Mouse (Mus musculus) megakaryocyte, adult 5-6 weeks (primary cell): ENCODE measurements at regions not wholly inside any gene's neighbourhood (a gene's known extent, or its start where the extent isn't known, plus 50 kb on each side); places are given as distances from the start of the nearest gene placed in this dataset.

Source experiments
- ATAC-seq: 2 replicates; pipeline ENCODE4 v1.8.0; 2016; ENCODE audit warnings: mild to moderate bottlenecking, inconsistent platforms; ENCODE audit not compliant: poor library complexity, severe bottlenecking

DNA sequence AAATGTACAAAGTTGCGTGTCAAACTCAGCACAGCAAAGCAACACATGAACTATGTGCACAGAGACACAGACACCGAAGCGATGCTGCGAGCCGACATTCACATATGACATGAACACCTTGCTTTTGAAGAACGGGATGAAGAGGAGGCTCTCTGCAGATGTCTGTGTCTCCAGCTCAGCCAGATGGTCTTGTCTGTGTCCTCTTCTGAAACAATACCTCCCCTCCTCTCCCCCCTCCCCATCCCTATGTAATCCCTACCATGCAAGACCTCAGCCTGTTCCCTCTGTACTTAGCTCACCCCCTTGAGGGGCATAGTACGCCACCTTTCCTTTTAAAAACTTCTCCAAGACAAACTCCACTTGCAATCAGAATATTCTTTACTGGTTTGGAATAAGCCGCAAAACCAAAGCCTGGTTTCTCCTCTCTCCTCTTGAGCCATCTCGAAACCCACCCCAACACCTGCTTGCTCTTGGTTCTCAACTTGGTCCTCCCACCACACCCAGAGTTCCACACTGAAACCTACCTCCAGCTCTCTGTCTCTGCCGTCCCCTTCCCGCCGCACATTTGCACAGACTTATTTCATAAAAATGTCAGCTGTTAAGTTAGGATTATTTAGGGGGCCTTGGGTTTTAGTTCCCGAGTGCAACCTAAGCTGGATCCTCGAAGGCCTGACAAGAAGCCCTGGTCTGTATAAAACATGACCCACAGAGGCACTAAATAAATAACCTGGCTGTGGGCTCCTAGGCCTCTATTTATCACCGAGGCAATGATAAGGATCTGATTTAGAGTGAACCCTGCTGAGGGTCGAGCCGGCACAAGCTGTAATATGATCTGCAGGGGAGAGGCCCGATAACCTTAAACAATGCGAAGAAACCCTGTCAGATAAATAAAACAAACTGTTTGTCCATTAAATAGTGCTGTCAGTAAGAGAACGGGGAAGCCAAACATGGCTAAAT lies 327.1 kb upstream of the Sall1 start:
- ATAC-seq, result no peak

DNA sequence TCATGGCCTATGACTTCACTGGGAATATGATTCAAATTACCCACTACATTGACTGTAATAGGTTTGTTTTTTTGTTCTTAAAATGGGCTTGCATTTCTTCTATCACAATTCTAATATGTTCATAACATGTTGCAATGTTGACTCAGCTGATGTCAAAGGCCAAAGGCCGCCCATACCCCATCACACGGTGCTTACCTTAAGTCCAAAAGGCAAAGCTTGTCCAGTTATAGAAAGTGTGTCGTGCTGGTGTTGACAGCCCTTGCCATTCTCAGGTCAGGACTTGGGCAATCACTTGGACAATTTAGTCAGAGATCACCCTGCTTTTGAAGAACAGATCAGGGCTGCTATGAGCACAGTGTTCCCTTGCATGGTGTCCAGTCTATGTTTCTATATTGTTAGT lies 321.5 kb upstream of the Sall1 start:
- no peak for ATAC-seq

DNA sequence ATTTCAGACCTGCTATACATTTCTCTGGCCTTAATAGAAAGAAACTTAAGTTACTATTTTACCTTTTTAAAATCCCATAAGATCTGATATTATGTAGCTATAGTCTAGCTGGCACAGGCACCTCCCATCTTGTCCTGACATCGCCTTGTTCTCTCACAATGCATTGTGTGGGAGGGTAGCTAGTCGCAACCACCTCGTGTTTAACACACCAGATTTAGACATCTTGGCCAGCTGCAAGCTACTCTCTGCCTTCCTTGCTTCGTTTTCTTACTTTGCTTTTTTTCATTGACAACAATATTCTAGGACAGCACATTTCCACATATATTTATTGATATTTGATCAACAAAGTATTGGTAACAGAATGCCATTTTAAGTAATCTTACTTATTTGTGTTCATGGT lies 314.4 kb upstream of the Sall1 start:
- no peak for ATAC-seq

DNA sequence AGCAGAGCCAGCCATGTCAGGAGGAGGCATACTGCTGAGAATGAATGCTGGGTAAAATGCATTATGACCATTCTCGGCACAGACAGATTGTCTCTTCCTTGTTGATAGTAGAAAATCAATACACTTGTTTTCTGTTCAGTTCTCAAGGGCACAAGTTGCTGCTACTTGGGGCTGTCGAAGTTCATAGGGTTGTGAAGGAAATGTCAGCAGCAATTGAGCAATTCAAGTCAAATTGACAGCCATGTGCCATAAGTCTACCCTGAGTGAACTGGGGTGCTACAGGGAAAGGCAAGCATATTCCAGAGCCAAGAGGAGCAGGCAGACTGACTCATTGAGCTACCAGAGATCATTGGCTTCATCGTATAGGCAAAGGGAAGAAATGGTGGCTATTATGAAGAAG lies 301.6 kb upstream of the Sall1 start:
- ATAC-seq, result no peak

DNA sequence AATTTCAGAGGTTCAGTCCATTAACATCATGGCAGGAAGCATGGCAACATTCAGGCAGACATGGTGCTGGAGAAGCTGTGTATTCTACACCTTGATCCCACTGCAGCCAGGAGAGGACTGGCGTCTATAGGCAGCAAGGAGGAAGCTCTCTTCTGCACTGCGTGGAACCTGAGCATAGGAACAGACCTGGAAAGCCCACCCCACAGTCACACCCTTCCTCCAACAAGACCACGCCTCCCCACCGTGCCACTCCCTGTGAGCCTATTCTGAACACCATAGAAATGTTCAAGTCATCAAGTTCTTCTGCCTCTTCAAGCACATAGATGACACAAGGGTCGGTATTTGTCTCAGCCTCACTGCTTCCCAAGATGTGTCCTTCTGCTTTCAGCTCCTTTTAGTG lies 297.7 kb upstream of the Sall1 start:
- no peak for ATAC-seq

DNA sequence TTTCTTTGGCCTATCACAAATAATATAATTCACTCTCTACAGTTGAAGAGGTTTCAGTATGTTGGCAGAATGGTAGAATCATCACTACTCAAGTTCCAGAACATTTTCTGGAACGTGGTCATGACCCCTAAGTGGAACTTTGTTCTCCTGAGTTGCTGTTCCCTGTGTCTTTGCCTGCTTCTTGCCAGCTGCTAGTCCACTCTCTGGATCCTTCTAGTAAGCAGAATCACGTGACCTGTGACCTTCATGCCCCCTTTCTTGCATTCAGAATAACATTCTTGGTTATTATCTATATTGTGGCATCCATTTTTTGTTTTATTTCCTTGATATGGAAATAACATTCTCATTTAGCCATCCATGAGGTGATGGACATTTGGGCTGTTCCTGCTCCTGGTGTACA lies 291.5 kb upstream of the Sall1 start:
- ATAC-seq, result no peak

DNA sequence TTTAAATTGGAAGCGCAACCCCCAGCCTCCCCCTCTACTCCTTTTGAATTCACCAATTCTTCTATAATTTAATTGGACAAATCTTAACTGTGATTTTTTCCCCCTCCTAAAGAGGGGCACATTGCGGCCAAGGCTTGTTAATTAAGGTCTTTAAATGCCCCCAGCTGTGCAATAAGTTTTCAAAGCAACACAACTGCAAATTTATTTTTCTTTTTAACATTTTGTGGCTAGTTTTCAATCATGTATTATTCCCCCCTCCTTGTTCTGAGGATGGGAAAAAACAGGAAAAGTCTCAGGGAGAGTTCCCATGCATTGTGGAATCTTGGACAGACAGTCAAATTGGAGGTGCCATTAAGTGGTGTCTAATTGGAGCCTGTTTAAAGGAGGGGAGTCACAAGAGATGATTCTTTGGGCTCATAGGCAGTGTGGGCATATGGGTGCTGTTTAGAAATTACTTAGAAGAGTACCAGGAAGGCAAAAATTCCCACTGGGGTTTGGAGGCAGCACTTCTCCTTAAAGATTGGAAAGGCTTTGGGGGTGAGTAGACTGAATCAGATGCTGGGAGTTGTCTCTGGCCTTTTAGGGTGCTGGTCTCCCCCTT lies 281.9 kb upstream of the Sall1 start:
- no peak for ATAC-seq

DNA sequence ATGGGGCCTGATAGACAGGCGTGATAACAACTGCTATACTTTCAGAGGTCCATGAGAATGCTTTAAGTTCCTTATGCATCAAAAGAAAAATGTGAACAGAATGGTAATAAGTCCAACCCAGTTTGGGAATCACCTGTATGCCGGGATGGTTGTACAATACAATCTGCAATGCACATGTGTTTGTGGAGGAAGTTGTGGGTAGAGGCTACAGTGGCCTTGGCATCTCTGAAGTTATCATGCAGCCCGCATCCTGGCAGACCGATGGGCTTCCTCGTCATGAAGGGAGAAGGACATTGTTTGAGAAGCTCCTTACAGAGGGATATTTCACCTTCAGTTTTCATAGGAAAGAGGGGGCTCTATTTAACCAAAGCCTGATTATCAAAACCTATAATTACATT lies 281.3 kb upstream of the Sall1 start:
- ATAC-seq, result no peak

DNA sequence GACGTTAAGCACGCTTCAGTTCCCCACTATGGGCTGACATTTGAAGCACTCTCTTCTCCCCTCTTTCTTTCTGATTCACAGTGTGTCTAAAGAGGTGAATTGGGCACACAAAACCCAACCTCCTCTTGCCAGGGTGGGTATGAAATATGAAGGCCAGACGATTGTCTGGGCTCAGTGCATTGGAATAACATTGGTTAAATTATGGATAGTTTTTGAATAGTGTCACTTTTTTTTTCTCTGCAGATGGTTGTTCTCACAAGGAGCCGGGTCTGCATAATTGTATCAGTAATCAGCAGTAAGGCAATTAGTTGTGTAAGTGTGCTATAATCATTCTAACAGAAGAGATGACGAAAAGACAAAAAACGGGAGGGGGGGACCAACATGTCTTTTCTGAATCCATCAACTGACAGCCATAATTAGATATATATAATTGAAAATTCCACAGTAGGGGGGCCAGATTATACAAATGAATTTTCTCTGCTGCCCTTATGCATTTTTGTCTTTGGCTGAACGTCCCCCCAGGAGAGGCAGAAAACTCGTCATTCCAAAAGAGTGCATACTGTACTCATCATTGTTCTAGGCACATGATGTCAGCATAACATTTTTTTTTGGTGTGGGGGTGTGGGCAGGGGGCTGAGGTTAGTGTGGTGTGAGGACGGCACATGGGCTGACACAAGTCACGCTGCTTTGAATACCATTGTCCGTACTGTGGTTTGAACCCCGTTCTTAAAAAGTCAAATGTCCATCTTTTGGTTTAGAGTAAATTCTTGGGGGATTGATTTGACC lies 280.7 kb upstream of the Sall1 start:
- ATAC-seq, result no peak

DNA sequence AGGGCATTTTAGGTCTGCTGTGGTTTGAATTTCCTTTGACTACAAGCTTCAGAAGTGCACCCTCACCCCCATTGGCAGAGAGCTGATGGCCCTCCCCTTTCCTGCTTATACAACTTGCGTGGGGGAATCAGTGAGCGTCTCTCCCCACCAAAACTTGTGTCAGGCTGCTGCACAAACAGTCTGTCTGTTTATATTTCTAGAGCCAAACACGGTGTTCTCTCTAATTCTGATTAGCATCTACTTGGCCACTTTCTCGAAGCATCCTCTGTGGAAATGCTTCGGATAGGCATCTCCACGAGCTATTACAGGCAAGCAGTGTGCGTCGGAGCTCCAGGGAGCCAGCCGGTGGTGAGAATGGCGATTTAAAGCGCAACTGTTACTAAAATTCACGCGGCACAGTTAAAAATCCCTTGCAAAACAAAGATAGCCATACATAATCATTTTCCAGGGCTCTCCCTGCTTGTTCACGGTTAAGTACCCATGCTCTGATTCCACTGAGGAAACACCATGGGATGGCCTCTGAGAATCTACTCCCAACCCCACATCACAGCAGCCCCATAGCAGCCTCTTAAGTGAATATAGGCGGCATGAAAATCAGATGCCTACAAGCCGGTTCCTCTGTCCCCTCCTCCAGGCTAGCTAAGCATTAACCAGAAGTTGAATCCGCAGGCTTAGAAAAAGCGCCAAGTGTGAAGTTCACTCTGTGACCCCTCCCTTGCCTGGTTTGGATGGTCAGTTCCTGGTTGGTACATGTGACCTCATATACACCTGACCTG lies 273.7 kb upstream of the Sall1 start:
- ATAC-seq, result no peak

DNA sequence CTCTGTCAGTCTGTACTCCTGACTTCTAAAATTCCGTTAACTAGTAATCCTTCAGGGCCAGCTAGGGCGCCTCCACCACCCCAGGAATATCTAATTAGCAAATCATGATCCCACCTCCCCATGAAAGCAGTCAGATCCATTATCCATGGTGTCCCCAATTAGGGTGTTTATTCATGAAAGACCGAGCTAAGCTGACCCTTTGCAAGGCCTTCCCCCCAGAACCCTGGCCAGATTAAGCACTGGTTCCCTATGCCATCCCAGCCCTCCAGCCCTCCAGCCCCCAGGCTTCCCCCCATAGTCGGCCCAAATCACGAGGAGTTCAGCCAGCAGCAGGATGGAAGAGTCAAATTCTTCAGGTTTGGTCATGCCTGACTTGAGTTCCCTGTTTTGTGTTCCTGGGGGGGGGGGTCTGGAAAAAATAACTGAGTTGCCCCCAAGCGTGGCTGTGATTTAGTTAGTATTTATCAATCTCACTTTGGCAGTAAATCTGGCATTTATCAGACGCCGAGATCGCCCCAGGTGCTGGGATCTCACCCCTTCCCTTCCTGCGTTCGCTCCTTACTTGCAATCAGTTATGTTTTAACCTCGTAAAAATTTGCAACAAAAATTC lies 272.7 kb upstream of the Sall1 start:
- ATAC-seq, result no peak

DNA sequence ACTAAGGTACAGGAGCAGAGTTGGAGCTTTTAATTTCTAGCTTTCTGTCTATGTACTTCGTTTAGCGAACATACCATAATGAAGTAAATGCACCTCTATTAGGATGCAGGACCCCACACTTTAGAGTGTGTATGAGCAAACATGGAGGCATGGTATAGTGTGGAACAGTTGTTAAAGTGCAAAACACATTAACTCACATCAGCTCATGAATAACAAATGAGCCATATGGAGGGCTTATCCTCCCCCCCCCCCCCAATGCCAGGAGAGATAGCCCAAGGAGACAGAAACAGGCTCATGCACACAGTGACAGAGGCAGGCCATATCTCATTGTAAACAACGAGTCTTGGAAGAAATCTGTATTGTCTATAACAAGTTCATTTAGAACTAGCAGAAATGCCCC lies 270.9 kb upstream of the Sall1 start:
- ATAC-seq, result no peak

DNA sequence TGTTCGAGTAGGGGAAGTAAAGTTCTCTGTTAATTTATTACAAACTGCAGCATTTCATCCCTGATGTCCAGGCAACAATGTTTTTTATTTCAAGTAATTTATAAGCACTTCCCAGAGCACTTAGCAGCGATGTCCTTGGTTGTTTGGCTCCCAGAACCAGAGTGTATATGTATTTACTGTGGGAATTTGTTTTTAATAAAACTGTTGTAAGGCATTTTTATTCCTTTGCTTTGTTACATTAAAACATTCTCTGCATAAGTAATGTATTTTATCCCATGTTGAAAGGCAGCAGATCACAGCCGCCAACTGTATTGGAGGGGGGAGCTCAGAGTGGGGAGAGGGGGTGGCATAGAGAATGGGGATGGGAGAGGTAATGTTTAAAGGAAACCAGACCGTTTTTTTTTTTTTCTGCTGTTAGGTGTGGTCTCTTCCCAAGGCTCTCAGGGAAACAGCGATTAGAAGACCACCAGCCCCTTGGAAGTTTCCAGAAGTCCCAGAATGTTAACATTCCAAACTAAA lies 266.8 kb upstream of the Sall1 start:
- ATAC-seq, result no peak

DNA sequence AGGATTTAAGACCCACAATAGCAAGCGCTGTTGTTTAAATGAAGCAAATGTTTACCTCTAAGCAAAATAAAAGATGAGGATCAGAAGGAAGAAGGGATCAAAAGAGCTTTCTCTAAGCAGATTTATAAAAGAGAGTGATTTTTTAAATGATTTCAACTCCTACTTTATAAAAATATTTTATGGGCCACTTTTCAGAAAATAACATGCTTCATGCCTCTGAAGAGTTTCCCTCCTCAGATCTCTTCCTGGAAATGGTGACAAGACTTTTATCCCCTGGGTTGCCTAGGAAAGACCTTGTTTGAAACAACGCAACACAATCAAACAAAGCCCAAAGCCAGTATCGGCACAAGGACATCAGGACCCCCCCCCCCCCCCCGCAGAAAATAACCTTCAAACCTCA lies 265.6 kb upstream of the Sall1 start:
- no peak for ATAC-seq

DNA sequence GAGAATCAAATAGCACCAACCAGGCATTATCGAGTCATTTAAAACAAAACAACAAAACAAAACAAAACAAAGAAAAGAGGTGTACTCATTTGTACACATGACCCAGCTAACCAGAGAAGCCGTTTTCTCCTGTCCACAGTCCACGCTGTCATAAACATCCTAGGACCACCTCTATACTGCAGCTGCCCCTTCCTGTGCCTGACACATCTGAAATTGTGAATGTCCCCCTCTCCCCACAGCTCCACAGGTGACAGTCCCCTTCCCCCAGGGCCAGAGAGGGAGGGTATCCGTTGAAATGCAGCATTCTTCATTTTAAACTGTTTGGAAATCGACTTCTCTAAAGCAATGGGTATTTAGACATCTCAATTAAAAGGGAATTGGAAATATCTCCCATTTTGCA lies 265.0 kb upstream of the Sall1 start:
- no peak for ATAC-seq

DNA sequence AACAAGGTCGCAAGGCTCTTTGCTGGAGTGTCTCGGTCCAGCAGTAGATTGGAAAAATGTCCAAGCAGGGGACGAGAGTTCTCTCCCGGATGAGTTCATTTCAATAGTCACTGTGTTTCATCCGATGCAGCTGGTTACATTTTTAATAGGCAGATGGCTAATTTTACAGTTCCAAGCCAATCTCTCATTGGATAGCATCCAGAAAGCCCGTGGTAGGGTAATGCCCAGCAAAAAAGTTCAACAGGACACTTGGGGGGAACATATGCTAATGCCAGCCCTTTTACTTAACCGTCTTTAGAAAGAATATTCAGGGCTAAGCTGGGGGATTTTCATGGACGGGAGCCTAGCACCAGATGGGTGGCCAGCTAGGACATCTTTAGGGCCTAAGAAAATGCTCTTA lies 264.6 kb upstream of the Sall1 start:
- ATAC-seq, result no peak

DNA sequence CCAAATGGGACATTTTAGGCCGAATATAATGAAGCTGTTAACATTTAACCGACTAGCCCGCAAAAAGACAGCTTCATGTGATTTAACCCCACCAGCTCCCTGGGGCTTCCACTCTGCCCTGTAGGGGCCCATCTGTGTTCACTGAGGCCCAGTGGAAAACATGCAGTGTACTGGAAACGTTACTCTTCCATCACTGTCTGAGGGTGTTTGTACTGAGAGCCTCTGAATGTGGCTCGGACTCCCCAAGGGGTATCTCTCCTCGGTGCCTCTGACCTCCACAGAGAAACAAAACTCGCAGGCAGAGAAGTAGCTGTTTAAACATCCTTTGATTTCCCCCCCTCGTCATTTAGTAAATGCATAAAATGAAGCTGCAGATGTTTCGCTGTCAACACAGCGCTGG lies 263.6 kb upstream of the Sall1 start:
- ATAC-seq, result no peak

DNA sequence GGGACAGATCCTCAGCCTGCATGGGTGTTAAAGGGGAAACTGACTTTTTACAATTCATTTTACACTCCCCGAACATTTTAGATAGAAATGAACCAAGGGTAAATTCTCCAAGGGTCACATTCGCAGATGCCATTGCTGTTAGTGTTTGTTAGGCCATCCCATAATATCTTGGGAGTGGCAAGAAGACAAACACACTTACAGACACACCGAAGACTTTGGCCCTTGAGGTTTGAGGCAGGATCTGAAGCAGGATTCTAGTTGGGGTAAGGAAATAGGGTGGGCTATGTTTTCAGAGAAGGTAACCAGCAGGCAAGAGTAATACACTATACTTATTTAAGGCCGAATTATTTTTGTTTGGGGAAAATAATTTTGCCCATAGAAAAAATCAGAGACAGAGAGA lies 263.1 kb upstream of the Sall1 start:
- no peak for ATAC-seq

DNA sequence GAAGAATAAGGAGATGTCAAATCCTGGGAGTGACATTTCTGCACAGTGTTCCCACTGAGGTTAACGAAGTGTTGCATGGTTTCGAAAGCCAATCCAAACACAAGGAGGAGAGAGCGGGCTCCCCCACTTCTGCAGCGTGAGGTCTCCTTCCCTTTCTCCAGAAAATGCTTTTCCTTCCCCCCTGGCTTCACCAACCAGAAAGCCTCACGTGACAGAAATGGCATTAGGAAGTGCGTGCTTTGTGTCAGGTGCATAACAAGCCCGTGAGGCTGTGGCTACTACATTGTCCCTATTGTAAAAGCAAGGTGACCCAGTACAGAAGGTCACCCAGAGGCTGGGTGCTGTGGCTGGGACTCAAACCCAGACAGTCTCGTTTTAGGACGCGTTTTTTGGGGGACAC lies 260.2 kb upstream of the Sall1 start:
- no peak for ATAC-seq

DNA sequence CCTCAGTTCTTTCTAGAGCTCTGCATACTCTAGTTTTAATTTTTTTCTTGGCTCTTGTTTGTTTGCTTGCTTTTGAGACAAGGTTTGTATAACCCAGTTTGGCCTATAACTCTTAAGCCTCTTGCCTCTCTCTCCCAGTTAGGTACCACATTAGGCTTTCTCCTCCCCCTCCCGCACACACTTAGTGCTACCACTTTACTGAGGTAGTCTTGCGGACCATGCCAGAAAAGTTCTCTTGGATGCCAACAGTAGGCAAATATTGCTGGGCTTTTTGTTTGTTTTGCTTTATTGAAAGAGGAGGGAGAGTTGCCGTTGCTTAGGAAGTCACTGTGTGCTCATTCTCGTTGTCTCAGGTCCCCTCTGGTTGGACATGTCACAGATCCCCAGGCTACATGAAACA lies 259.4 kb upstream of the Sall1 start:
- ATAC-seq, result no peak
